Mouse (Mus musculus) intestine, embryonic 16.5 days (tissue): ENCODE data around the gene Hsd3b5. TPM values are rescaled to one million over a fixed set of nuclear protein-coding genes. Genes with fewer than 3 reads are reported as not detected.
"Not testable (repeated sequence)": the region's sequence is repeated elsewhere in the genome, so short reads cannot be mapped to it uniquely, and the experiment has no call there.

ENCODE experiments used
- ATAC-seq: fragments of 200-750 bp; cut with Nextera tagmentation; 2 replicates; pipeline ENCODE4 v1.8.0; 2017; ENCODE audit warnings: moderate TSS enrichment, moderate library complexity
- H3K27ac ChIP-seq: fragments of 300-500 bp; sonication (generic); 2 replicates; pipeline ENCODE4 v1.5.1; 2014; ENCODE audit warnings: mild to moderate bottlenecking, low read length
- H3K27me3 ChIP-seq: fragments of 300-500 bp; sonication (generic); replicated peaks from 2 replicates; pipeline ENCODE4 v1.6.1; 2014; ENCODE audit warnings: low read length, control low read depth, mixed read lengths; ENCODE audit not compliant: control insufficient read depth, insufficient read depth
- H3K36me3 ChIP-seq: fragments of 300-500 bp; sonication (generic); 2 replicates; pipeline ENCODE4 v1.6.1; 2014; ENCODE audit warnings: low read length, control low read depth; ENCODE audit not compliant: control insufficient read depth, insufficient read depth
- H3K4me1 ChIP-seq: fragments of 300-500 bp; sonication (generic); 2 replicates; pipeline ENCODE4 v1.6.1; 2014; ENCODE audit warnings: low read length, control low read depth, mixed read lengths; ENCODE audit not compliant: control insufficient read depth, insufficient read depth
- H3K4me2 ChIP-seq: fragments of 300-500 bp; sonication (generic); 2 replicates; pipeline ENCODE4 v1.6.1; 2014; ENCODE audit warnings: low read depth, low read length, control low read depth
- H3K4me3 ChIP-seq: fragments of 300-500 bp; sonication (generic); 2 replicates; pipeline ENCODE4 v1.5.1; 2014; ENCODE audit warnings: mild to moderate bottlenecking, low read length
- H3K9ac ChIP-seq: fragments of 300-500 bp; sonication (generic); 2 replicates; pipeline ENCODE4 v1.6.1; 2014; ENCODE audit warnings: low read depth, low read length
- H3K9me3 ChIP-seq: fragments of 300-500 bp; sonication (generic); 2 replicates; pipeline ENCODE4 v1.6.1; 2016; ENCODE audit warnings: low read length, control low read depth; ENCODE audit not compliant: control insufficient read depth
- WGBS: fragments of 180-500 bp; shearing (Covaris S2); extraction: QIAGEN DNeasy Blood & Tissue Kit; methylation state at CpG from one replicate; pipeline ENCODE4 v1.1.7; 2014; 5-methylcytosine and 5-hydroxymethylcytosine counted together
- polyA plus RNA-seq: library from polyadenylated mRNA; unstranded; fragments of >200 nt; fragmentation: Nextera tagmentation; extraction: Ambion mirVana; gene quantifications from 2 replicates; pipeline ENCODE4 v1.2.1, GENCODE M21; 2015

The Hsd3b5 gene
- polyA plus RNA-seq, 1 experiment from 2014 or later = not detected

DNA sequence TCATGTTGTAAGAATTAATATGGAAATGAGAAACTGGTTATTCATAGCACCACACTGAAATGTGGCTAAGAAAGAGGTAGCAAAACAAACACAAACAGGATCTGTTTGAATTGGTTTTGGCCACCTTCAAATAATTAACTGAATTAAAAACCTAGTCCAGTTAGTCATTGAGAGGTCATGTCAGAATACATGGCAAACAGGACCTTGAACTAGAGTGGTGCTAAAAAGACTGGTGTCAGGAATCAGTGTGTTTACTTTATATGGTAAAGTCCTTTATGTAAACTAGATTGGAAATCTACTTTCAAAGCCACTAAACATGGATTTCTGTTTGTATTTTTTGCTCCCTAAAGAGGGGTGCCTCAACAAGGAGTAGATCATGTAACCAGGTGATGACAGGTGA lies 47.4 kb downstream of the Hsd3b5 start:
- H3K9me3 ChIP-seq, H3K4me2 ChIP-seq, H3K36me3 ChIP-seq, ATAC-seq, H3K27me3 ChIP-seq, H3K4me1 ChIP-seq, H3K4me3 ChIP-seq, H3K9ac ChIP-seq, H3K27ac ChIP-seq: not testable (repeated sequence)

GRCm38 (mm10) chr3:98582202-98582601 lies 47.9 kb downstream of the Hsd3b5 start:
- not testable (repeated sequence) for H3K9ac ChIP-seq, H3K9me3 ChIP-seq, H3K36me3 ChIP-seq, H3K4me1 ChIP-seq, H3K4me3 ChIP-seq, H3K27ac ChIP-seq, H3K4me2 ChIP-seq, H3K27me3 ChIP-seq
- no CpG with 5 or more reads among the region's 1 CpGs for WGBS
- ATAC-seq = 0 out of 2 replicates have a peak, but pooled peaks have one; percentile 44

DNA sequence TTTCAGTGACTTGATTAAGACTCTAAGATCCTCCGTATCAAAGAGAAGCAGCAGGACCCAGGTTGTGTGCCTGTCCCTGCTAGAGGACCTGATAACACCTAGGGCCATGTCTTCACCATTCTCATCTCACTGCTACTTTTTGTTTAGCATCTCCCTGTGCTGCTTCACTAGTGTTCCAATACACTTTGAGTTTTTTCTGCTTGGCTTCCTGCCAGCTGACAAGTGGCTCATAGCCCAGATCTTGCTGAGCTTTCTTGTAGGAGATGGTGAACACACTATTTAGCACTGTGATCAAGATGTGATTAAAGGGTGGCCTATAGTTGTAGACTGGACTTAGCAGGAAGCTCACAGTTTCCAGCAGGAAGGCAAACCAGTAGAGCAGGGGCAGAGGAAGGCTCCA lies 49.0 kb downstream of the Hsd3b5 start:
- not testable (repeated sequence) for H3K4me3 ChIP-seq, H3K27me3 ChIP-seq, H3K9ac ChIP-seq, H3K36me3 ChIP-seq, H3K27ac ChIP-seq, H3K4me1 ChIP-seq, H3K4me2 ChIP-seq, ATAC-seq, H3K9me3 ChIP-seq
- WGBS = 67% methylated on average over 1 of the region's 1 CpGs

Other genes with a start within 250 kb of the Hsd3b5 start
- 6.1 and 7.4 TPM in 2 replicates for gene Zfp697, start 247.8 kb downstream of the Hsd3b5 start, polyA plus RNA-seq
- not detected in 2 replicates for gene Gm4450, start 173.1 kb downstream of the Hsd3b5 start, polyA plus RNA-seq
- gene Hsd3b4, start 119.7 kb downstream of the Hsd3b5 start, polyA plus RNA-seq = not detected in 2 replicates
- gene Gm10681, start 41.4 kb downstream of the Hsd3b5 start, polyA plus RNA-seq = not detected in 2 replicates
- gene Hsd3b2, start 94.3 kb upstream of the Hsd3b5 start, polyA plus RNA-seq = 0.56 and 0.77 TPM in 2 replicates
- 25.9 and 35.3 TPM in 2 replicates for gene Hsd3b3, start 132.9 kb upstream of the Hsd3b5 start, polyA plus RNA-seq
- 0.18 and 0.27 TPM in 2 replicates for gene Hsd3b6, start 184.2 kb upstream of the Hsd3b5 start, polyA plus RNA-seq
- gene Hsd3b1, start 229.5 kb upstream of the Hsd3b5 start, polyA plus RNA-seq = 0.67 and 16.6 TPM in 2 replicates